Mouse (Mus musculus) C2C12 (cell line): ENCODE results near the gene Ints6l. TPM values are rescaled to one million over a fixed set of nuclear protein-coding genes. Genes with fewer than 3 reads are reported as not detected.

Source experiments
- H3K27me3 ChIP-seq: one replicate; pipeline ENCODE4 v1.6.1; 2011; ENCODE audit not compliant: control insufficient read depth, insufficient read depth, insufficient read length
- H3K36me3 ChIP-seq: one replicate; pipeline ENCODE4 v1.6.1; 2011; ENCODE audit not compliant: control insufficient read depth, insufficient read depth
- H3K4me3 ChIP-seq: one replicate; pipeline ENCODE4 v1.5.1; 2011; ENCODE audit warnings: mild to moderate bottlenecking, control low read depth; ENCODE audit not compliant: poor library complexity, insufficient read depth, severe bottlenecking
- H3K79me2 ChIP-seq: one replicate; pipeline ENCODE4 v1.6.1; 2011; ENCODE audit not compliant: control insufficient read depth, insufficient read depth
- H3K79me3 ChIP-seq: one replicate; pipeline ENCODE4 v1.6.1; 2011; ENCODE audit warnings: low read depth, control low read depth
- H3ac ChIP-seq: one replicate; pipeline ENCODE3; 2011; ENCODE audit warnings: low read depth; ENCODE audit not compliant: control insufficient read depth, insufficient read length
- CEBPB ChIP-seq: IDR thresholded peaks from one replicate; pipeline ENCODE4 v1.6.1; 2011; ENCODE audit warnings: low read depth, mild to moderate bottlenecking, control low read depth, moderate library complexity
- CTCF ChIP-seq: IDR thresholded peaks from one replicate; pipeline ENCODE4 v1.5.1; 2011; ENCODE audit not compliant: control insufficient read depth, insufficient read depth, insufficient read length
- FOSL1 ChIP-seq: IDR thresholded peaks from one replicate; pipeline ENCODE4 v1.8.0; 2011; ENCODE audit warnings: mild to moderate bottlenecking, low read length; ENCODE audit not compliant: poor library complexity, insufficient read depth, severe bottlenecking
- MAX ChIP-seq: IDR thresholded peaks from one replicate; pipeline ENCODE4 v1.6.1; 2011; ENCODE audit warnings: mild to moderate bottlenecking, control low read depth
- MYOD1 ChIP-seq: IDR thresholded peaks from one replicate; pipeline ENCODE4 v1.6.1; 2011; ENCODE audit warnings: low read depth; ENCODE audit not compliant: control insufficient read depth, insufficient read length
- MYOG ChIP-seq: IDR thresholded peaks from one replicate; pipeline ENCODE4 v1.6.1; 2011; ENCODE audit not compliant: control insufficient read depth, insufficient read length; ENCODE audit errors: extremely low read depth
- USF1 ChIP-seq: IDR thresholded peaks from one replicate; pipeline ENCODE4 v1.6.1; 2011; ENCODE audit warnings: low read depth, mild to moderate bottlenecking, control low read depth, moderate library complexity
- polyA plus RNA-seq: library from polyadenylated mRNA; unstranded; fragments of >200 nt; fragmentation: generic; extraction: Trizol; gene quantifications from one replicate; pipeline ENCODE4 v1.2.1, GENCODE M21; 2012; ENCODE audit warnings: missing spikeins

Gene Ints6l
- polyA plus RNA-seq, 1 experiment: 1.2 TPM

- Histone ChIP-seq H3K36me3 (no peaks in the 10 kb centered on the region), H3ac (no peak overlapping the region), H3K79me3 (no peaks in the 10 kb centered on the region), H3K27me3 (no peaks in the 10 kb centered on the region), H3K4me3 (no peak overlapping the region), H3K79me2 (no peaks in the 10 kb centered on the region)
- TF ChIP-seq FOSL1 (no peak), MYOG (no peak), MAX (no peak), USF1 (no peak), CEBPB (no peak), CTCF (no peak), MYOD1 (no peak)
Observed at GRCm38 (mm10) chrX:56553584-56553983, 98.9 kb downstream of the Ints6l start.

Other genes starting within 250 kb of the Ints6l start
- gene Gm773, start 242.0 kb upstream of the Ints6l start, polyA plus RNA-seq: 29.3 TPM
- gene Zfp449, start 108.5 kb upstream of the Ints6l start, polyA plus RNA-seq: 0.69 TPM
- not detected for gene Smim10l2a, start 80.3 kb upstream of the Ints6l start, polyA plus RNA-seq
- gene Gm2174, start 6.9 kb upstream of the Ints6l start, polyA plus RNA-seq: not detected
- not detected for gene Gm10477, start 69.9 kb downstream of the Ints6l start, polyA plus RNA-seq
- 0.07 TPM for gene Gm648, start 94.7 kb downstream of the Ints6l start, polyA plus RNA-seq
- gene Mmgt1, start 143.2 kb downstream of the Ints6l start, polyA plus RNA-seq: 11.7 TPM
- gene Slc9a6, start 154.9 kb downstream of the Ints6l start, polyA plus RNA-seq: 7.2 TPM